Mouse (Mus musculus) kidney, embryonic 15.5 days (tissue): ENCODE measurements around the gene Plxdc2. TPM values are rescaled to one million over a fixed set of nuclear protein-coding genes. Genes with fewer than 3 reads are reported as not detected.
A peak's percentile ranks its signal among the peaks of the same experiment; 100 is the strongest.

Source experiments
- ATAC-seq: fragments of 200-750 bp; cut with Nextera tagmentation; replicated peaks from 2 replicates; pipeline ENCODE4 v1.8.0; 2017; ENCODE audit warnings: moderate TSS enrichment; ENCODE audit not compliant: low FRiP score
- H3K27ac ChIP-seq: fragments of 300-500 bp; sonication (generic); 2 replicates; pipeline ENCODE4 v1.5.1; 2015; ENCODE audit warnings: mild to moderate bottlenecking, inconsistent platforms
- H3K27me3 ChIP-seq: fragments of 300-500 bp; sonication (generic); 2 replicates; pipeline ENCODE4 v1.6.1; 2015; ENCODE audit warnings: inconsistent platforms
- H3K36me3 ChIP-seq: fragments of 300-500 bp; sonication (generic); 2 replicates; pipeline ENCODE4 v1.6.1; 2015; ENCODE audit warnings: inconsistent platforms
- H3K4me1 ChIP-seq: fragments of 300-500 bp; sonication (generic); 2 replicates; pipeline ENCODE4 v1.6.1; 2015; ENCODE audit warnings: inconsistent platforms
- H3K4me2 ChIP-seq: fragments of 300-500 bp; sonication (generic); 2 replicates; pipeline ENCODE4 v1.6.1; 2015; ENCODE audit warnings: moderate library complexity, mild to moderate bottlenecking, inconsistent platforms
- H3K4me3 ChIP-seq: fragments of 300-500 bp; sonication (generic); replicated peaks from 2 replicates; pipeline ENCODE4 v1.5.1; 2015; ENCODE audit warnings: mild to moderate bottlenecking, inconsistent platforms
- H3K9ac ChIP-seq: fragments of 300-500 bp; sonication (generic); 2 replicates; pipeline ENCODE4 v1.6.1; 2015; ENCODE audit warnings: mild to moderate bottlenecking, inconsistent platforms
- H3K9me3 ChIP-seq: fragments of 300-500 bp; sonication (generic); replicated peaks from 2 replicates; pipeline ENCODE4 v1.6.1; 2016; ENCODE audit warnings: inconsistent platforms
- WGBS: fragments of 180-500 bp; shearing (Covaris S2); methylation state at CpG from one replicate; pipeline ENCODE4 v1.1.7; 2015; ENCODE audit warnings: mixed read lengths; 5-methylcytosine and 5-hydroxymethylcytosine counted together
- polyA plus RNA-seq: library from polyadenylated mRNA; unstranded; fragments of >200 nt; fragmentation: Nextera tagmentation; extraction: Ambion mirVana; gene quantifications from 2 replicates; pipeline ENCODE4 v1.2.1, GENCODE M21; 2015

The Plxdc2 gene
- polyA plus RNA-seq, 1 experiment from 2014 or later: 39.4 TPM

DNA sequence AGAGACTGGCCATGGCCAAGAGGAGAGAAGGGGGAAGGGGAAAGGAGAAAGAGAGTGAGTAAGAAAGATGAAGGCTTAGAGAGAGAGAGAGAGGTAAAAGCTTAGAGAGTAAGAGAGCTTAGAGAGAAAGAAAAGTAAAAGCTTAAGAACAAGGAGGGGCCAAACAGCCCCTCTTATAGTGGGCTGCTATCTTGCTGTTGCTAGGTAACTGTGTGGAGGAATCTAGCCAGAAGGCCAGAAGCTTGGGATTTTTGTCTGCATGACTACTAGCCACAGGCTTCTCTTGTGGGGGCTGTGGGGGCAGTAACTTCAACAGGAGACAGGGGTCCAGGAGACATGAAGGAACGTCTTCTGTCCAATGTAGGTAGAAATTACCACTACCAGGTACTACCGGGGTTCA is 162.0 kb downstream of the Plxdc2 start:
- no peak overlapping the region for H3K4me2 ChIP-seq
- H3K4me1 ChIP-seq: no peaks in the 10 kb centered on the region
- H3K4me3 ChIP-seq: no peak overlapping the region
- H3K9ac ChIP-seq: no peak overlapping the region
- H3K27ac ChIP-seq: no peak overlapping the region
- WGBS: 76% methylated on average over 2 of the region's 2 CpGs
- no peak for ATAC-seq
- H3K9me3 ChIP-seq: no peaks in the 10 kb centered on the region
- H3K36me3 ChIP-seq: no peaks in the 10 kb centered on the region
- no peaks in the 10 kb centered on the region for H3K27me3 ChIP-seq

DNA sequence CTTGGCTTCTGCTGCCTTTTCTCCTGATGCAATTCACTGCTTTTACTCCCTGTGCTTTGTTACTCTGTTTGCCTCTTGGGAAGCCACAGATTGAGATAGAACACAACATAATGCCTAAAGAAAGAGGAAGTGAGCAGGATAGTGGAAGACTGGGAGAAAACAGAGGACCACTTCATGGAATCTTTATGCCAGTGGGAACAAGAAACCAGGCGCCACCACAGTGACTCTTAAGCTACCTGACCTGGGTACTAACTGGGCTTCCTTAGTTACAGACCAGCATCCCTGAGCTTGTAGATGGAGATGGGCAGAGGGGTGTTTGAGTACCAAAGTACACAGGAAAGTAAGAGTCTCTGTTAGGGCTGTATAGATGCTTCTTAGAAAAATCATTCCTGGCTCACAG is 167.3 kb downstream of the Plxdc2 start:
- no peak for ATAC-seq
- no peak overlapping the region for H3K9ac ChIP-seq
- 82% methylated on average over 1 of the region's 1 CpGs for WGBS

DNA sequence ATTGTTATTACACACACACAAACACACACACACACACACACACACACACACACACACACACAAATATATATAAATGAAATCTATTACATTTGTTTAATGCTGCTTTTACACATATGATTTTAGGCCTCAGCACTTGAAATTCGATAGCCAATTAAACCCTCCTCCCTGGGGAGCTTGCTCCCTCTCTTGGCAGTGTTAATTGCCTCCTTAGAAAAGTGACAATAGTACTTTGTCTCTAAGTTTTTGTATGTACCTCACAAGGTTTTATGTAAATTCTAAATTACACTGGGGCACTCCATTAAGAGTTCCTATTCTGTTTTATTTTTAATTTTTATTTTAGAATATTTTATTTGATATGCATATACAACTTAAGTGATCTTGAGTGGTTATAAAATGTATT is 176.1 kb downstream of the Plxdc2 start:
- no peak overlapping the region for H3K4me2 ChIP-seq
- H3K9ac ChIP-seq: no peak overlapping the region
- no peak overlapping the region for H3K27ac ChIP-seq
- no peak for ATAC-seq
- no peaks in the 10 kb centered on the region for H3K4me1 ChIP-seq
- no peaks in the 10 kb centered on the region for H3K36me3 ChIP-seq
- H3K27me3 ChIP-seq: no peaks in the 10 kb centered on the region
- no peaks in the 10 kb centered on the region for H3K9me3 ChIP-seq
- H3K4me3 ChIP-seq: no peak overlapping the region
- 51% methylated on average over 1 of the region's 1 CpGs for WGBS

More for the DNA sequence above, 167.3 kb downstream of the Plxdc2 start:
- H3K9me3 ChIP-seq: no peaks in the 10 kb centered on the region
- no peak overlapping the region for H3K27ac ChIP-seq
- H3K27me3 ChIP-seq: no peaks in the 10 kb centered on the region
- no peak overlapping the region for H3K4me3 ChIP-seq
- H3K4me2 ChIP-seq: no peak overlapping the region
- no peaks in the 10 kb centered on the region for H3K36me3 ChIP-seq
- H3K4me1 ChIP-seq: no peaks in the 10 kb centered on the region

DNA sequence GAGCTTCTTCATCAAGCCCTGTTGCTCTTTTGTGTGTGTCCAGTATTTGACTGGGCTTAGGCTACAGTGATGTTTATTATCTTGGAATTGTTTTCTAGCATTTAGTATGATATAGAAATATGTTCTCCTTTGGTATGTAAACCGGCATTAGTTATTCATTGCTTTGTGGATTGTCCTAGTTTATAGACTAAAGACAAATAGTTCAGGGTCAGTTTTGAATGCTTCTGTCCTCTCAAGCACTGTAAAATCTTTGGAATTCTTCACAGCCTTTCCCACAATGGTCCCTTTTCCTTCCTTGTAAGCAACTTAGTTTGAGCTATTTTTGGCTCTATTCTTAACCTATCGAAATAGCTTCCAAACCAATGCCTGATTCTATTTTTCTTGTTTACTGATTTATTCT is 178.5 kb downstream of the Plxdc2 start:
- Histone ChIP-seq H3K27ac (no peak overlapping the region), H3K9ac (no peak overlapping the region)

DNA sequence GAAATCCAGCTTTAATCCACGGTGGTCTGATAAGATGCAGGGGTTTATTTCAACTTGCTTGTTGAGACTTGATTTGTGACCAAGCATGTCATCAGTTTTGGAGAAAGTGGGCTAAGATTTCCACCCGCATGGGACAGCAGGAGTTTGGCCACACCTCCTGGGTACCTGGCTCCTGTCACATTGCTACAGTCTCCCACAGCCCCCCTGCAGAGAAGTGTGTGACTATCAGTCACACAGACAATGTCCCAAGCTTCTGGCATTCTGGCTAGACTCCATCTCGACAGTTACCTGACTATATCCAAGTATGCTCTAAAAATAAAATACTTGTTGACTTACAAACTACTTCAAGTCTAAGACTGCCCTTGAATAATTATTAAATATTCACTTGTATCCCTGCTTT is 185.1 kb downstream of the Plxdc2 start:
- Histone ChIP-seq H3K4me1 (no peaks in the 10 kb centered on the region), H3K9ac (no peak overlapping the region), H3K27me3 (no peaks in the 10 kb centered on the region), H3K36me3 (no peaks in the 10 kb centered on the region), H3K27ac (no peak overlapping the region), H3K4me2 (no peak overlapping the region), H3K4me3 (no peak overlapping the region), H3K9me3 (no peaks in the 10 kb centered on the region)
- ATAC-seq: no peak
- 67% methylated on average over 3 of the region's 3 CpGs for whole genome bisulfite sequencing

More for the DNA sequence above, 178.5 kb downstream of the Plxdc2 start:
- H3K4me3 ChIP-seq: no peak overlapping the region
- 61% methylated on average over 2 of the region's 2 CpGs for WGBS
- ATAC-seq: no peak
- H3K36me3 ChIP-seq: no peaks in the 10 kb centered on the region
- H3K9me3 ChIP-seq: no peaks in the 10 kb centered on the region
- no peak overlapping the region for H3K4me2 ChIP-seq
- H3K27me3 ChIP-seq: no peaks in the 10 kb centered on the region
- H3K4me1 ChIP-seq: no peaks in the 10 kb centered on the region

DNA sequence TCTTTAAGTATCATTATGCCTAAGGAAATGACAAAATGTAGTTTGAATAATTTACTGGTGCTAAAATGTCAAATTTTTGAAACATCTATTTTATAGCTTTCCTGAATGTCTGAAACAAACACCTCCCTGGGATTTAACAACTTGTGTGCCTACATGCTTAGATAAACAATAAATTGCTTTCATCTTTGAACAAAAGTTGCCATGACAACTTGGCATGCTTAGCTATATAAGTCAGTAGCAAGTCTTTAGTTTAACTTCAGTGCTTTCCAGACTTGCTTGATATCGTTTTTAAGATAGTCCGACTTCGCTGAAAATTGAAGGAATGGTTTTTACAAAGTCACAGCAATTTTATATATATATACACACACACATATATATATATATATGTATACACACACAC is 189.1 kb downstream of the Plxdc2 start:
- Histone ChIP-seq H3K27me3 (no peaks in the 10 kb centered on the region), H3K9me3 (no peaks in the 10 kb centered on the region), H3K27ac (no peak overlapping the region), H3K4me1 (no peaks in the 10 kb centered on the region), H3K9ac (no peak overlapping the region), H3K4me3 (no peak overlapping the region), H3K4me2 (no peak overlapping the region), H3K36me3 (no peaks in the 10 kb centered on the region)
- 77% methylated on average over 3 of the region's 3 CpGs for WGBS
- ATAC-seq: no peak

DNA sequence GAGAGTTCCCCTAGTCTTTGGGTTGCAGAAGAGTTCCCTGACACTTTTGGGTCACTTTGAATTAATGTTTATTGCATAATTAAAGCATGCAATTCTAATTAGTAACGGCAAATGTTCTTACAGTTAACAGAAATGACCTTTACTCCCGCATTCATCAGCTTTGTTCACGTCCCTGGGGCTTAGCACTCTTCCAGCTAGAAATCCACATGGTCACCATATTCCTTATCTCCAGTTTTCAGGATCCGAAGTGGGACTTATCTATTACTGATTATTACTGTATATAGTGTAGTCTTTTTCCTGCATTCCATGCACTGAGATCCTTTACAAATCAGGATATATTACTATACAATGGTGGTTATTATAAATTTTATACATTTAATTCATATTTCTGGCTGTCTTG is 203.2 kb downstream of the Plxdc2 start:
- Histone ChIP-seq H3K9ac (no peak overlapping the region), H3K36me3 (no peaks in the 10 kb centered on the region), H3K27ac (no peak overlapping the region), H3K4me1 (no peaks in the 10 kb centered on the region), H3K4me3 (no peak overlapping the region), H3K9me3 (no peaks in the 10 kb centered on the region), H3K27me3 (no peaks in the 10 kb centered on the region), H3K4me2 (no peak overlapping the region)
- WGBS: 61% methylated on average over 4 of the region's 4 CpGs
- no peak for ATAC-seq

DNA sequence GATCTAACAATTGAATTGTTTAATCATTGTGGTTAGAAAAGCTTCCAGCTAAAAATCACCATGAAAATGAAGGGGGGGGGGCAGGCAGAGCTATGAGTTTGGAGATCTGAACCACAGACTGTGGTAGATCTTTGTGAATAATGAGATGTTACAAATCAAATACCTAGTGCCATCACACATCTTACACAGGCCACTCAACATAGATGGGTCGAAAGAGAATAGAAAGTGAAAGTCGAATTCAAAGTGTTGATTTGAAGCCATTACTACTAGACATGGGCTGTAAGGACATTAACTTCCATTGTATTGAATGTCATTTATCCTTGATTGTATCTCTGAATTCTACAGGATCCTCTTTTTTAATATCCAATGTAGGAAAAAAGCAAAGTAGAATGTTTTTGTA is 212.2 kb downstream of the Plxdc2 start:
- no peak overlapping the region for H3K4me2 ChIP-seq
- no peak overlapping the region for H3K27ac ChIP-seq
- H3K9ac ChIP-seq: no peak overlapping the region
- H3K36me3 ChIP-seq: no peaks in the 10 kb centered on the region
- no peak for ATAC-seq
- H3K27me3 ChIP-seq: no peaks in the 10 kb centered on the region
- 100% methylated on average over 2 of the region's 2 CpGs for WGBS
- no peaks in the 10 kb centered on the region for H3K4me1 ChIP-seq
- H3K9me3 ChIP-seq: no peaks in the 10 kb centered on the region
- H3K4me3 ChIP-seq: no peak overlapping the region

DNA sequence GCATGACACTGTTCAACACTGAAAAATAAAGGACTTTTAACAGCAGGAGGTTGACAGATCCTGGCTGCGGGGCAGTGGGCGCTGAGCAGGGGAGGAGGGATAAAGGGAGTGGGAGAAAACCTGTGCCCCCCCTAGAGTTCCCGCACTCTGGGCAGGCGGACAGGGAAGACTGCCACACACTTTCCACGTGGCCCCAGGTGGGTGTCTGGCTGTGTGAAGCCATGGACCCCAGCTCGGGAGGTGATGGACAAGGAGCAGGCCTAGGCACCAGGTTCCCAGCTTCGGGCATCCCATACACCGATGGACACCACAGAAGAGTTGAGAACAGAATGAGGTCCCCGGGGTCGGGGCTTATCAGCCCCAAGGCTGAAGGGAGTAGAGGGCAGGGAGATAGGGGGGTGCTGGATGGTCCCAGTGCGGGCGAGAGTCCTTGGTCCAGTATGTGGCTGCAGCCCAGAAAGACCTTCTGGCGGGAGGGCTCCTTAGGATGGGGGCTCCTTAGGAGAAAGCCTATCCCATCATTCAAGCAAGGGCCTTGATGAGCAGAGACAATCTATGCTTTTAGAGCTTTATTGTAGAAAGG is 215.2 kb downstream of the Plxdc2 start:
- H3K36me3 ChIP-seq: no peaks in the 10 kb centered on the region
- no peaks in the 10 kb centered on the region for H3K4me1 ChIP-seq
- no peak for ATAC-seq
- H3K9me3 ChIP-seq: no peaks in the 10 kb centered on the region
- H3K4me3 ChIP-seq: no peak overlapping the region
- no peak overlapping the region for H3K9ac ChIP-seq
- H3K4me2 ChIP-seq: no peak overlapping the region
- H3K27me3 ChIP-seq: no peaks in the 10 kb centered on the region
- no peak overlapping the region for H3K27ac ChIP-seq
- WGBS: 91% methylated on average over 13 of the region's 13 CpGs

DNA sequence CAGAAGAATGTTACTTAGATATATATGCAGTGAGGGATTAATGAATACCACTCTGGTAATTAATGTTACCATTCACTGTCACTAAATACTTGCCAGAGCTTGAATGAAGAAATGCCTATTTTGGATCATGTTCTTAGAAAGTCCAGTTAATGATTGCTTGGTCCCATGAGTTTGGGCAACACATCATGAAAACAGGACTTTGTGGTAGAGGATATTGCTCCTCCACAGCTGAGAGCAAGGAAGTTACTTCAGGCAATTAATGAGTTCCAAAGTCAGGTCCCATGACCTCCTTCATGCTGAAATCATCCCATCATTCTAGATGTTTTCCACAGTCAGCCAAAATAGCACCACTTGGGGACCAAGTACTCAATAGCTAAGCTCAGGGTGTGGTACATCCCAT is 220.5 kb downstream of the Plxdc2 start:
- H3K36me3 ChIP-seq: peaks cover 6% of the 10 kb centered on the region; the same call in 1 of the 2 replicates
- 0 out of 2 replicates have a peak, but pooled peaks have one; percentile 25 for ATAC-seq

DNA sequence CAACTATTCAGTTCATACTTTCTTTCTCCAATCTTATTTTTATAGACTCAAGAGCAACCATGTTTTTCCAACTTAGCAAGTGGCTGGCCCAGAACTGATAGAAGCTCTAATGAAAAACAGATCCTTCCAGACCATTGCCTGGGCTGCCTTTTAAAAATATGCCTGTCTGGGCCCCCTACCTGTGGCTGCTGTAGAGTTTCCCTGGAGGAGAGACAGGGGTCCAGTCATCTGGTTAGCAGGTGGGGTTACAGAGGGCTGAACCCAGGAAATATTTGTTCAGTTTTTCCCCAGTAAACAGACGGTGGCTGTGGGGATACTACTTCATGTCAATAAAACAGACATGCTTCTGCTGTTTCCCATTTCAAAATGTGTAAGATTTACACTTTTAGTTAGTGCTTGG is 222.0 kb downstream of the Plxdc2 start:
- no peak overlapping the region for H3K4me3 ChIP-seq
- 38% methylated on average over 1 of the region's 1 CpGs for WGBS
- ATAC-seq: no peak

More for the DNA sequence above, 220.5 kb downstream of the Plxdc2 start:
- Histone ChIP-seq H3K27me3 (no peaks in the 10 kb centered on the region), H3K4me3 (no peak overlapping the region), H3K27ac (no peak overlapping the region), H3K9me3 (0 out of 2 replicates have a peak, but pooled peaks cover 2% of the 10 kb centered on the region), H3K4me2 (no peak overlapping the region), H3K9ac (no peak overlapping the region), H3K4me1 (no peaks in the 10 kb centered on the region)

DNA sequence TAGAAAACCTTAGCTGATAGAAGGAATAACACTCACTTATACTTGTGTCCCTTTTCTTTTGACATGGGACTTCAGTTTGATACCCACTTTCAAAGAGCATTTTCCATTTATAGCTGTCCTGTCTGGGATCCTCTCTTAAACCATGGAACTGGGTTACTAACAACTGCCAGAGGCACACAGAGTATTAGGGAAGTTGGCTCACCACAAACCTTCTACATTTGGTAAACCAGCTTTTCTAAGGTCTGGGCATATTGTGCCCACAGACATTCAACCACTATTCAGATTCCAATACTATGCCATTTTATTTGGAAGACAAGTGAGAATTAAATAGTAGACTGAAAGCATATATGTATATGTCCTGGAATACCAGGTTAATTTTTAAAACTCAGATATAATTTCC is 232.4 kb downstream of the Plxdc2 start:
- Histone ChIP-seq H3K27ac (no peak overlapping the region), H3K36me3 (no peaks in the 10 kb centered on the region), H3K9me3 (peaks cover 4% of the 10 kb centered on the region; the same call in 1 of the 2 replicates), H3K4me2 (no peak overlapping the region), H3K27me3 (no peaks in the 10 kb centered on the region), H3K9ac (no peak overlapping the region), H3K4me3 (no peak overlapping the region), H3K4me1 (no peaks in the 10 kb centered on the region)
- ATAC-seq: no peak

More for the DNA sequence above, 222.0 kb downstream of the Plxdc2 start:
- Histone ChIP-seq H3K36me3 (peaks cover 6% of the 10 kb centered on the region; the same call in 1 of the 2 replicates), H3K27ac (no peak overlapping the region), H3K9ac (no peak overlapping the region), H3K9me3 (0 out of 2 replicates have a peak, but pooled peaks cover 2% of the 10 kb centered on the region), H3K27me3 (no peaks in the 10 kb centered on the region), H3K4me2 (no peak overlapping the region), H3K4me1 (no peaks in the 10 kb centered on the region)

DNA sequence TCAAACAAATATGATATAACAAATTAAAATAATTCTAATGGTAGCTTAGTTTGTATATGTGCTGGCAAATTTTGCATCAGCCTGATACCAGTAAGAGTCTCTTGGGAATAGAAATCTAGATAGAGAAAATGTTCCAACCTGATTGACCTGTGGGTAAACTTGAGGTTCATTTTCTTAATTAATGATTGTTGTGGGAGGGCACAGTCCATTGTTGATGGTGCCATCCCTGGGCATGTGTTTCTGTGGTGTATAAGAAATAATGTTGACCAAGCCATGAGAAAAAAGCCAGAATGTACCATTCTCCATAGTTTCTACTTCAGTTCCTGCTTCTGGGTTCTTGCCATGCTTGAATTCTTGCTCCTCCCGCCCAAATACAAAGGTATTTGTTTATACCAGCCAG is 239.3 kb downstream of the Plxdc2 start:
- H3K9ac ChIP-seq: no peak overlapping the region
- H3K27ac ChIP-seq: no peak overlapping the region
- H3K4me1 ChIP-seq: no peaks in the 10 kb centered on the region
- no peak for ATAC-seq
- 90% methylated on average over 1 of the region's 1 CpGs for WGBS
- H3K9me3 ChIP-seq: no peaks in the 10 kb centered on the region
- no peaks in the 10 kb centered on the region for H3K36me3 ChIP-seq
- H3K4me3 ChIP-seq: no peak overlapping the region
- H3K27me3 ChIP-seq: no peaks in the 10 kb centered on the region
- H3K4me2 ChIP-seq: no peak overlapping the region
